Mouse (Mus musculus): ENCODE data around the gene Tor1a.
"Not testable (repeated sequence)": the region's sequence is repeated elsewhere in the genome, so short reads cannot be mapped to it uniquely, and the experiment has no call there.

The Tor1a gene

DNA sequence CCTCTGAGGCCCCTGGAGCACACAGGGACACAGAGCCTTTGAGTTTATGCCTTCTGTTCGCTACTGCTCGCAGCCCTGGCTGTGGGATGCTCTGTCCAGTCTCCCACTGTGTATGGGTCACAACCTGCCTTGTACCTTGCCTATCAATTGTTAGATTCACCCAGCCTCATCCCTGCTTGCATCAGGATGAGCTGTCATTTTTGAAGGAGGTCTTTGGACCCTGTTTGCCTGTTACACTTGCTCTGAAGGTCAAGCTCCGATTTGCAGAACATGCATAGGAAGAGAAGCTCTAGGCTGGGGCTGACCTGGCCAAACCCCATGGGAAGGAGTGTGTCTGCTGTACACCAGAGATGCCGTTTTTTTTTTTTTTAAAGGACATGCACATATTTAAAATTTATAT is 10.2 kb downstream of the Tor1a start:
- DNase-seq (ENCODE audit: low read depth in 2 of 2, low spot score in 2 of 2) = no peak

- no peak for DNase-seq (ENCODE audit: low read depth in 2 of 2, low spot score in 2 of 2)
Observed at GRCm38 (mm10) chr2:30954797-30955196, 12.9 kb downstream of the Tor1a start.

DNA sequence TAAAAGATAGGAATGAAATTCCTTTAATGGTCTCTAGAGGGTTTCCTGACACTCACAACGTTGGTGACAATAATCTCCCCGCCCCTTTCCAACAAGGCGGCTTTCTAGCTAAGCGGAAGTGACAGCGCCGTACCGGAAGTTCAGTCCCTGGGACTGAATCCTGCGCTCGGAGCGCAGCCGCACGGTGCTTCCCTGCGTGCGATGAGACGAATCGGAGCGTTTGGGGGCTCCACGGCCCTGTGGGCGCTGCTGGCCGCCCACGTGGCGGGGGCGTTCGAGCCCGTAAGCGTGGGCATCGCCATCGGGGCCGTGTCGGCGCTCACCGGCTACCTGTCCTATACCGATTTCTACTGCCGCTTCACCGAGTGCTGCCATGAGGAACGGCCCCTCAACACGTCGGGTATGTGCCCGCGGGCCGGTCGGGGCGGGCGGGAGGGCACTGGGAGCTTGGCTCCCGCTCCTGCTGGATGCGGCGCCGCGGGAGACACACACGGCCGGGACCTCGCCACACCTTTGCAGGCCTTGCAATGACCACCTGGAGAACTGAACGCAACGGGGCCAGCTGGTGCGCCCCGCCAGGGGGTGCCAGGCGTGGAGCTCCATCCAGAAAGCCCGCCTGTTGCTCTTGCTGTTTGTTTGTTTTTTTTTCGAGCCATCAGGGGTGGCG is 14.8 kb downstream of the Tor1a start, which contains the start of gene Tor1b:
TSS of gene Tor1b (plus strand) at position 136 of the 667 bp plus-strand sequence.
- peak; percentile 76 to 79 for DNase-seq (ENCODE audit: low read depth in 2 of 2, low spot score in 2 of 2)

GRCm38 (mm10) chr2:30952457-30952823 is 15.3 kb downstream of the Tor1a start:
- no peak for DNase-seq (ENCODE audit: low read depth in 2 of 2, low spot score in 2 of 2)

GRCm38 (mm10) chr2:30942603-30943011 is 25.1 kb downstream of the Tor1a start:
- peak; percentile 55 to 75 for DNase-seq (ENCODE audit: low read depth in 2 of 2, low spot score in 2 of 2)

GRCm38 (mm10) chr2:30942116-30942515 is 25.6 kb downstream of the Tor1a start:
- DNase-seq (ENCODE audit: low read depth in 2 of 2, low spot score in 2 of 2) = not testable (repeated sequence)

GRCm38 (mm10) chr2:30941586-30941985 is 26.1 kb downstream of the Tor1a start:
- no peak for DNase-seq (ENCODE audit: low read depth in 2 of 2, low spot score in 2 of 2)

DNA sequence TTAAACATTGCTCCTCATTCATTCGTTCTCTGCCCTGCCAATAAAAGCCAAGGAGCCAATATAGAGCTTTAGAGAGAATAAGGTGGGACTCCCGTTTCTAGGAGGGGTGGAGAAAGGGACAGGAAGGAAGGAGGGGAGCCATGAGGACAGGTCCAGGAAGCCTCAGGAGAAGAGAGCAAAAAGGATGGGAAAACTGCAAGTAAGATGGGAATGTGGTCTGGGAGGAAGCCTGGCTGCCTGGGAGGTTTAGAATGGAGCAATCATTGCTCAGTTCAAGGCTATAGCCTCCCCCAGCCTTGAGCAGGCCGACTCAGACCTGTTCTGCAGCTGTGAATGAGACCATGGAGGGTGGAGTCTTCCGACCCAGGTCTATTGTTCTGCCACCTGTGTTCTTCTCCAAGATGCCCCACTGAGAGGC is 29.1 kb downstream of the Tor1a start:
- DNase-seq (ENCODE audit: low read depth in 2 of 2, low spot score in 2 of 2) = no peak

- no peak for DNase-seq (ENCODE audit: low read depth in 2 of 2, low spot score in 2 of 2)
Observed at GRCm38 (mm10) chr2:30937731-30938130, 30.0 kb downstream of the Tor1a start.

GRCm38 (mm10) chr2:30936808-30937207 is 30.9 kb downstream of the Tor1a start:
- DNase-seq (ENCODE audit: low read depth in 2 of 2, low spot score in 2 of 2) = no peak

DNA sequence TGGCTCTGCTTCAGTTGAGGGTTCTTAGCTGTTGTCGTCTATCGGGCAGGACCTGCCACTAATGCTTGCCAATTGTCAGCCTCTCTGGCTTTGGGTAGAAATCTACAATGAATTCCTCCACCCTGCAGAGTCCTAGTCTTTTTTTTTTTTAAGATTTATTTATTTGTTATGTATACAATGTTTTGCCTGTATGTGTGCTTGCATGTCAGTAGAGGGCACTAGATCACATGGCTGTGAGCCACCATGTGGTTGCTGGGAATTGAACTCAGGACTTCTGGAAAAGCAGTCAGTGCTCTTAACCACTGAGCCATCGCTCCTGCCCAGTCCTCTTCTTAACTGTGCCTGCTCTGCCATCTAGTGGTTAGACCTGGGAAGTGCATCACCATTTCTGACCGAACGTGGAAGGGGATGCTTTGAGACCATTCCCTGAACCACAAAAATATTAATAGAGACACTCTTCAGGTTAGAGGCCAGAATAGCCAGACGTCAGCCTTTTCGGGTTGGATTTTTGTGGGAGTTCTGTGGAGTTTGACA is 33.7 kb downstream of the Tor1a start:
- peak; percentile 47 to 70 for DNase-seq (ENCODE audit: low read depth in 2 of 2, low spot score in 2 of 2)

GRCm38 (mm10) chr2:30933032-30933431 is 34.7 kb downstream of the Tor1a start:
- DNase-seq (ENCODE audit: low read depth in 2 of 2, low spot score in 2 of 2) = no peak

- DNase-seq (ENCODE audit: low read depth in 2 of 2, low spot score in 2 of 2) = no peak
Observed at GRCm38 (mm10) chr2:30931922-30932321, 35.8 kb downstream of the Tor1a start.

DNA sequence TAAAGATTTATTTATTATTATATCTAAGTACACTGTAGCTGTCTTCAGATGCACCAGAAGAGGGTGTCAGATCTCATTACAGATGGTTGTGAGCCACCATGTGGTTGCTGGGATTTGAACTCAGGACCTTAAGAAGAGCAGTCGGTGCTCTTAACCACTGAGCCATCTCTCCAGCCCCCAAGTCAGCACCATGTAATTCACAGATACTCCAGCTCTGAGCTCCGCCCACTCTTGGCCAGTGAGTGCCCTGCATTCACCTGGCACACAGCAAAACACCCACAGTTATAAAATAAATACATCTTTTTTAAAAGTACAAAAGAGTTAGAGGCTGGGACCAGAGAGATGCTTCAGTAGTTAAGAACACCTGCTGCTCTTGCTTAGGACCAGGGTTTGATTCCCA is 36.9 kb downstream of the Tor1a start:
- not testable (repeated sequence) for DNase-seq (ENCODE audit: low read depth in 2 of 2, low spot score in 2 of 2)

- peak in 1 of 2 experiments; percentile 26 for DNase-seq (ENCODE audit: low read depth in 2 of 2, low spot score in 2 of 2)
Observed at GRCm38 (mm10) chr2:30929483-30930045, 38.2 kb downstream of the Tor1a start, which contains the start of gene Ptges. TSS of gene Ptges (minus strand) at chr2:30929863.

DNA sequence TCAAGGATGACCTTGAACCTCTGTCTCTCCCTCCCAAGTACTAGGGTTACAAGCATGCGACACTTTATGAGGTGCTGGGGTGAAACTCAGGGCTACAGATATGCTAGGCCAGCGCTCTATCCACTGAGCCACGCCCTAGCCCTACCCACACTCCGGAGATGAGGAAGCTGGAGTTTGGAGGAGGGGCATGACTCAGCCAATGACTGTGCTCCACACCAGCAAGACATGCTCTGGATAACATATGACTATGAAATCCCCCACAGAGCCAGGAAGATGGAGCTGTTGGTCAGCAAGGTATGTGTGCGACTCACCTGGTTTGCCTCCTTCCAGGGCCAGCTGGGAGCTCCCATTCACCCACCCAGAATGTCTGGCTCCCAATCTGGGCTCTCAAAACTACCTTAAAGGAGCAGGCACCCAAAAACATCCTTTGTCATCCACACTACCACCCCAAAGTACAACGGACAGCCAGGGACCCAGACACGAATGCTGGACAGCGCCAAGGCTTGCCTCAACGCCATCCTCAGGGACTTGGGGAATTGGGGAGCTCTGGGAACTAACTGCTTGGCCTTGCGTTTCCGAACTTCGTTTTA is 38.7 kb downstream of the Tor1a start:
- DNase-seq (ENCODE audit: low read depth in 2 of 2, low spot score in 2 of 2) = no peak

- peak; percentile 57 to 74 for DNase-seq (ENCODE audit: low read depth in 2 of 2, low spot score in 2 of 2)
Observed at GRCm38 (mm10) chr2:30927844-30928628, 39.7 kb downstream of the Tor1a start.

GRCm38 (mm10) chr2:30927151-30927781 is 40.5 kb downstream of the Tor1a start:
- DNase-seq (ENCODE audit: low read depth in 2 of 2, low spot score in 2 of 2) = no peak

DNA sequence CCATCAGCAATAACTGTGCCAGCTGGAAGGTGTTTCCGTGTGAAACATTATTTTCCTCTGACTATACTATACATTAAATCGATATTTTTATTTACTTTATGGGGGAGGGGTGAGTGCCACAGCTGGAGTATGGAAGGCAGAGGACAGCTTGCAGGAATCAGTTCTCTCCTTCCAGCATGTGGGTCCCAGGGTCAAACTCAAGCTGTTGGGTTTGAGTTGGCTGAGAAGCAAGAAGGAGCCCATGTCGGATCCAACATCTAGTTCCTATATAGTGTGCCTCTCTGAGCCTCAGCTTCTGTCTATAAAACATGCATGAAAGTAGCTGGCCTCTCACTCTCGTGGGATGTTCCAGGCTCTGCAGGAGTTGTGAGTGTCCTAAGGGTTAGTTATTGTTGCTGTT is 41.4 kb downstream of the Tor1a start:
- DNase-seq (ENCODE audit: low read depth in 2 of 2, low spot score in 2 of 2) = no peak

DNA sequence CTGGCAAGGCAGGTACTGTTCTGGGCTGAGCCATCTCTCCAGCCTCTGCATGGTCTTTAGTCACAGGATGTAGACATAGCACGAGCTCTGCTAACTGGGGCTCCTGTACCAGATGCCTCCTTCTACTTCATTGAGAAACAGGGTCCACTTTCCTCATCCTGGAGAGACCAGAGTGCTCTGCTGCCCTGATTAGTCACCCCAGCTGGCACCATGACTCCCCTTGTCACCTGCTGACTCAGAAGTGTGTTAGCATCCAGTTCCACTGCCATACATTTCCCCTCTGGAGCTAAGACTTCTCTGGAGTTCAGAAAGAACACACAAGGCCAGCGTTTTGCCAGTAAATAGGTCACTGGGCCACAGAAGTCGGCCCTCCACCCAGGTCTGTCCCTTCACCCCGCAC is 42.6 kb downstream of the Tor1a start:
- no peak for DNase-seq (ENCODE audit: low read depth in 2 of 2, low spot score in 2 of 2)

- DNase-seq (ENCODE audit: low read depth in 2 of 2, low spot score in 2 of 2) = no peak
Observed at GRCm38 (mm10) chr2:30923099-30923498, 44.6 kb downstream of the Tor1a start.

All from CD8-positive naive resting alpha-beta T cell, adult 2 months (primary cell).